Mouse (Mus musculus): ENCODE measurements around the gene Bmpr1a. TPM values are rescaled to one million over a fixed set of nuclear protein-coding genes. Genes with fewer than 3 reads are reported as not detected.
"Not testable (repeated sequence)": the region's sequence is repeated elsewhere in the genome, so short reads cannot be mapped to it uniquely, and the experiment has no call there.

The Bmpr1a gene
- total RNA-seq, 2 experiments from 2014 or later = 31.0 to 34.5 TPM

GRCm38 (mm10) chr14:34364254-34365146 lies 138.6 kb downstream of the Bmpr1a start:
- intact Hi-C loops (cut with DNase I) = loop anchor here (5.0 kb wide), 2 partner anchors 52 to 282 kb away; partner anchors contain the start of genes Glud1 and Shld2

DNA sequence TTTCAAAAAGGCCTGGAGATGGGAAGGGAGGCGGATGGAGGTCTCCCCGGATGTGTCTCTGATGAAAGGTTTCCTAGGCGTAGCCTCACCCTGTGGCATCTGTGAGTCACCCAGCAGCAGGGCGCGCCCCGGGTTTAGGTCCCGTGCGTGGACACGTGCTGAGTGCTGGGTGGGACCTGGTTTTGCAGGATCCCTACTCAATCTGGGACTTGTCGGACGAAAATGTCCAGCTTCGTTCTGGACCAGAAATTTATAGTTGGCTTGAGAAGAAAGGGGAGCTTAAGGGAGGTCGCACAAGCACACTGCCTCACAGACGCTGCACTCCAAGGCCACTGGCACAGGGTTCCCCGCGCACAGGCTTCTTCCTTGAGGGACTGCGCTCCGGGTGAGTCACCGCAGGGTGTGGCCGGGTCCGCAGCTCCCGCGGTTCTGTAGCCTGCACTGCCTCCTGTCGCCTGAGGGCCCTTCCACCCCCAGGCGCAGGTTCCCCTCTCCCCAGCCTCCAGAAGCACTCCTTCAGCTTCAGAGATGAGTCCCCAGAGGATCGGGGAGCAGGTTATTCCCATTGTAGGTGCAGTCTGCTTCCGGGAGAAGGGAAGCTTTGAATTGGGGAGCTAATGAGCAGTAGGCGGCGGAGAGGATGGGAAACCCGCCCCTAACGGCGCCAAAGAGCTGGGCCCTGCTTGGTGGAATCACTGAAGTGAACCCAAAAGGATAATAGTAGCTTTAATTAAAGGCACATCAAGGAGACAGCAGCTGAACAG lies 139.5 kb downstream of the Bmpr1a start:
- intact Hi-C loops (cut with DNase I) = loop anchor here (2.0 to 5.0 kb wide), 3 partner anchors 51 to 281 kb away; partner anchors contain the start of genes Glud1 and Shld2
- peak; percentile 45 to 49 for DNase-seq (ENCODE audit: low spot score in 2 of 2)

More at GRCm38 (mm10) chr14:34364254-34365146, 138.6 kb downstream of the Bmpr1a start:
- DNase-seq (ENCODE audit: low spot score in 2 of 2) = not testable (repeated sequence)

GRCm38 (mm10) chr14:34362726-34363445 lies 140.3 kb downstream of the Bmpr1a start:
- intact Hi-C loops (cut with DNase I) = loop anchor here (2.0 to 5.0 kb wide), 3 partner anchors 51 to 281 kb away; partner anchors contain the start of genes Glud1 and Shld2
- peak; percentile 66 to 70 for DNase-seq (ENCODE audit: low spot score in 2 of 2)

- no peak for DNase-seq (ENCODE audit: low spot score in 2 of 2)
- intact Hi-C loops (cut with DNase I) = loop anchor here (2.0 to 5.0 kb wide), 3 partner anchors 50 to 280 kb away; partner anchors contain the start of genes Glud1 and Shld2
Measured at GRCm38 (mm10) chr14:34362135-34362534, 141.0 kb downstream of the Bmpr1a start.

Other genes starting within 250 kb of the Bmpr1a start
- 10 to 100 TPM; 11.2 to 11.8 TPM for gene Shld2, start 192.8 kb downstream of the Bmpr1a start, total RNA-seq (2021)
- 100 to 1,000 TPM; 320 to 321 TPM for gene Glud1, start 192.6 kb downstream of the Bmpr1a start, total RNA-seq (2021)
- gene Fam25c, start 147.9 kb downstream of the Bmpr1a start, total RNA-seq (2021) = not detected
- gene Sncg, start 128.6 kb downstream of the Bmpr1a start, total RNA-seq (2021) = 1 to 10 TPM; 2.2 to 2.7 TPM
- 1 to 10 TPM; 4.2 to 4.6 TPM for gene Mmrn2, start 127.9 kb downstream of the Bmpr1a start, total RNA-seq (2021)
- gene 9230112D13Rik, start 19.5 kb upstream of the Bmpr1a start, total RNA-seq (2021) = not detected
- 1 to 10 TPM; 1.3 to 1.6 TPM for gene Ldb3, start 85.3 kb upstream of the Bmpr1a start, total RNA-seq (2021)
- gene Opn4, start 96.8 kb upstream of the Bmpr1a start, total RNA-seq (2021) = not detected
- 10 to 100 TPM; 34.8 to 35.6 TPM for gene Wapl, start 170.6 kb upstream of the Bmpr1a start, total RNA-seq (2021)

Data from left cerebral cortex, postnatal 14 days (tissue).